11 mouse cellular contexts compared by ENCODE assay signal in genomic region chr16:11072454-11072853, GRCm38 (mm10). TPM values are rescaled to one million over a fixed set of nuclear protein-coding genes. Genes with fewer than 3 reads are reported as not detected.
DNase-seq lines count a peak whose midpoint lies in the region; ATAC-seq lines count a peak whose summit lies in the region.
"Had no signal": no experiment of that assay in that cellular context is flagged by ENCODE, and none has a peak within 500 bp of the region (broad histone marks: within the 10 kb centered on the region; RNA-seq: fewer than 3 reads in every experiment).

No protein-coding gene starts in this region.

- 79% methylated on average over 8 of the region's 8 CpGs for WGBS in midbrain, embryonic 16.5 days

- H3K9me3 ChIP-seq in midbrain, embryonic 16.5 days (replicated peaks; ENCODE audit: control insufficient read depth, low read length, poor library complexity, severe bottlenecking): no peaks in the 10 kb centered on the region
- H3K9me3 ChIP-seq: embryonic facial prominence, embryonic 15.5 days had no signal

- no peak overlapping the region for H3K4me2 ChIP-seq in midbrain, embryonic 16.5 days (ENCODE audit: low read length)
- H3K4me2 ChIP-seq: embryonic facial prominence, embryonic 15.5 days had no signal

- peaks cover 23% of the 10 kb centered on the region for H3K36me3 ChIP-seq in midbrain, embryonic 16.5 days (ENCODE audit: control insufficient read depth, insufficient read depth, low read length)

- ATAC-seq in cerebellum, adult (ENCODE audit: insufficient number of reproducible peaks, low FRiP score, low TSS enrichment): no peak
- ATAC-seq in midbrain, embryonic 16.5 days: no peak

- no peaks in the 10 kb centered on the region for H3K27me3 ChIP-seq in midbrain, embryonic 16.5 days (ENCODE audit: control insufficient read depth, insufficient read depth, low read depth, low read length)
- H3K27me3 ChIP-seq: embryonic facial prominence, embryonic 15.5 days had no signal

- no peak overlapping the region for H3K4me3 ChIP-seq in midbrain, embryonic 16.5 days (ENCODE audit: low read depth, low read length)
- H3K4me3 ChIP-seq: embryonic facial prominence, embryonic 15.5 days had no signal

- no peak overlapping the region for H3K9ac ChIP-seq in midbrain, embryonic 16.5 days (ENCODE audit: low read depth, low read length)
- H3K9ac ChIP-seq: embryonic facial prominence, embryonic 15.5 days; liver, embryonic 14.5 days had no signal

- H3K4me1 ChIP-seq in midbrain, embryonic 16.5 days (ENCODE audit: control insufficient read depth, insufficient read depth, low read length): peaks cover 53% of the 10 kb centered on the region

- H3K27ac ChIP-seq in midbrain, embryonic 16.5 days (ENCODE audit: low read length): 0 out of 2 replicates have a peak overlapping the region, but pooled peaks have one; percentile 18
- H3K27ac ChIP-seq: embryonic facial prominence, embryonic 15.5 days; liver, embryonic 14.5 days had no signal

- peak; percentile 33 to 35 for DNase-seq in cerebellum, postnatal 14 days
- DNase-seq in left cerebral cortex, postnatal 4 days: peak; percentile 40
- DNase-seq in left cerebral cortex, postnatal 36 days (ENCODE audit: low spot score in 2 of 2): no peak
- peak; percentile 57 to 76 for DNase-seq in adrenal gland, postnatal 36 days
- no peak for DNase-seq in ovary, postnatal 10 days (ENCODE audit: low spot score)
- DNase-seq in ovary, adult 18-20 months (ENCODE audit: low spot score): no peak
- DNase-seq: layer of hippocampus, postnatal 36 days had no signal

- intact Hi-C loops in left cerebral cortex, postnatal 4 days (cut with DNase I): no loop called here
- intact Hi-C loops in left cerebral cortex, postnatal 36 days (cut with DNase I): no loop called here

RNA-seq across cellular contexts. Expression of gene Litaf, which starts 6.5 kb away (rescaled TPM):
- 10 to 100 TPM; 12.1 to 13.8 TPM for total RNA-seq in left cerebral cortex, postnatal 4 days (2021)
- 10 to 100 TPM; 11.1 to 13.0 TPM for total RNA-seq in left cerebral cortex, postnatal 36 days (2021)
- total RNA-seq in adrenal gland, postnatal 36 days (2021): 10 to 100 TPM; 47.4 to 51.1 TPM
- 22.7 and 25.4 TPM in 2 replicates for polyA plus RNA-seq in midbrain, embryonic 16.5 days (2015; fragmentation: Nextera tagmentation; extraction: Ambion mirVana)

RNA-seq across cellular contexts. Expression of gene Snn, which starts 11.7 kb away (rescaled TPM):
- 100 to 1,000 TPM; 269 to 310 TPM for total RNA-seq in left cerebral cortex, postnatal 4 days (2021)
- total RNA-seq in left cerebral cortex, postnatal 36 days (2021): 100 to 1,000 TPM; 172 to 210 TPM
- total RNA-seq in adrenal gland, postnatal 36 days (2021): 10 to 100 TPM; 13.8 to 14.4 TPM
- polyA plus RNA-seq in midbrain, embryonic 16.5 days (2015; fragmentation: Nextera tagmentation; extraction: Ambion mirVana): 129 and 134 TPM in 2 replicates

Comparison
In these comparisons a context has a peak if more than half of its experiments do, and no peak if none do; other contexts are left out.
1. DNase-seq: peak in cerebellum, postnatal 14 days (2 of 2), left cerebral cortex, postnatal 4 days (single experiment) and adrenal gland, postnatal 36 days (2 of 2); none in left cerebral cortex, postnatal 36 days (0 of 2), ovary, postnatal 10 days (single experiment) and ovary, adult 18-20 months (single experiment).
2. RNA of gene Snn, which starts 11.7 kb away (total RNA-seq): 269 to 310 TPM in left cerebral cortex, postnatal 4 days and 172 to 210 TPM in left cerebral cortex, postnatal 36 days; 13.8 to 14.4 TPM in adrenal gland, postnatal 36 days; every median in the first group is over 10 times any median in the second.